Mouse (Mus musculus) lung, postnatal 0 days (tissue): ENCODE measurements around the gene Hmgxb4.

Experiments used
- CTCF ChIP-seq: IDR thresholded peaks from 2 replicates; pipeline ENCODE4 v1.5.1; 2016; ENCODE audit warnings: antibody characterized with exemption, mild to moderate bottlenecking
- EP300 ChIP-seq: IDR thresholded peaks from 2 replicates; pipeline ENCODE4 v1.6.1; 2016; ENCODE audit warnings: antibody characterized with exemption, mild to moderate bottlenecking, control low read depth

DNA sequence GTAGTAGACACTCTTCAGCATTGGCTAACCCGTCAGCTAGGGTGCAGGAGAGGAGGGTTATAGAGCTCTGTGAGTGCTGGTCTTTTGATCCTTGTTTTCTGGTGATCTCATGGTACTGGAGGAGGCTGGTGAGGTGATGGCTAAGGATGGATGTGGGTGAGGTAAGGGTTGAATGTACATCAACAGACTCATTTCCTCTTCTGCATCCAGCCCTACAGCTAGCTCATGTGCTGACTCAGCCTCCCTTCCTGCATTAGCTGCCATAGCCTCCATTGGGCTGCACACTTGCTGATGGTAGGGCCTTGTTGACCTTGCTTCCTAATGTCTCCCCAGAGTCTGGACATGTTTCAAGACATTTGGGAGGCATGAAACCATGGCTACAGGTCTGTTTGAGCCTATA lies 49.8 kb downstream of the Hmgxb4 start:
- TF ChIP-seq EP300, result no peak
- no peak for TF ChIP-seq CTCF
